Comparison of ENCODE assay signal across 10 mouse cellular contexts in genomic region chr16:57927816-57928215, GRCm38 (mm10).
DNase-seq lines count a peak whose midpoint lies in the region; ATAC-seq and TF ChIP-seq lines count a peak whose summit lies in the region.
"Had no signal": no experiment of that assay in that cellular context is flagged by ENCODE, and none has a peak within 500 bp of the region (broad histone marks: within the 10 kb centered on the region; RNA-seq: fewer than 3 reads in every experiment).

No protein-coding gene starts in this region.

- 60% methylated on average over 4 of the region's 4 CpGs for WGBS in embryonic facial prominence, embryonic 14.5 days
- WGBS in embryonic facial prominence, embryonic 10.5 days: 85% methylated on average over 4 of the region's 4 CpGs
- WGBS in heart, embryonic 15.5 days: 72% methylated on average over 4 of the region's 4 CpGs
- 92% methylated on average over 4 of the region's 4 CpGs for WGBS in thymus, adult 2 months

- H3K9me3 ChIP-seq in embryonic facial prominence, embryonic 14.5 days (ENCODE audit: control insufficient read depth, low read length): no peaks in the 10 kb centered on the region
- H3K9me3 ChIP-seq in embryonic facial prominence, embryonic 10.5 days: no peaks in the 10 kb centered on the region
- H3K9me3 ChIP-seq in heart, embryonic 15.5 days (replicated peaks): no peaks in the 10 kb centered on the region

- intact Hi-C loops in left cerebral cortex, postnatal 4 days (cut with DNase I): no loop called here
- intact Hi-C loops in left cerebral cortex, postnatal 25 days (cut with DNase I): no loop called here

- peak; percentile 27 for DNase-seq in embryonic facial prominence, embryonic 14.5 days (ENCODE audit: low spot score)
- DNase-seq in embryonic facial prominence, embryonic 10.5 days (ENCODE audit: low spot score): no peak
- DNase-seq in left cerebral cortex, postnatal 4 days: peak; percentile 61
- DNase-seq in left cerebral cortex, postnatal 25 days (ENCODE audit: low spot score in 2 of 2): no peak
- DNase-seq in cerebellum, postnatal 10 days: peak; percentile 71 to 79
- DNase-seq in T-cell, adult 2 months (ENCODE audit: low spot score): no peak
- no peak for DNase-seq in thymus, adult 2 months

- H3K27me3 ChIP-seq in embryonic facial prominence, embryonic 14.5 days (replicated peaks; ENCODE audit: control insufficient read depth, insufficient read depth, low read length): no peaks in the 10 kb centered on the region
- no peaks in the 10 kb centered on the region for H3K27me3 ChIP-seq in embryonic facial prominence, embryonic 10.5 days (replicated peaks; ENCODE audit: low read depth, poor library complexity, severe bottlenecking)
- no peaks in the 10 kb centered on the region for H3K27me3 ChIP-seq in heart, embryonic 15.5 days
- H3K27me3 ChIP-seq in thymus, adult 2 months (ENCODE audit: control insufficient read depth, insufficient read depth, low read length): no peaks in the 10 kb centered on the region

- TF ChIP-seq CTCF in thymus, adult 2 months (IDR thresholded peaks at IDR 0.05; ENCODE audit: borderline replicate concordance, control insufficient read depth, extremely low read depth, insufficient read depth, low read length, poor library complexity): no peak

- no peak for TF ChIP-seq POLR2A in thymus, adult 2 months (IDR thresholded peaks at IDR 0.05; ENCODE audit: control insufficient read depth, extremely low read depth, insufficient read depth, low read length, poor library complexity)

- no peaks in the 10 kb centered on the region for H3K4me1 ChIP-seq in embryonic facial prominence, embryonic 14.5 days (ENCODE audit: control insufficient read depth, insufficient read depth, low read length)
- no peaks in the 10 kb centered on the region for H3K4me1 ChIP-seq in embryonic facial prominence, embryonic 10.5 days
- H3K4me1 ChIP-seq in heart, embryonic 15.5 days (replicated peaks): 0 out of 2 replicates have a peak, but pooled peaks cover 4% of the 10 kb centered on the region
- H3K4me1 ChIP-seq in thymus, adult 2 months (replicated peaks; ENCODE audit: control insufficient read depth, insufficient read depth, low read length): no peaks in the 10 kb centered on the region

- H3K4me3 ChIP-seq in embryonic facial prominence, embryonic 14.5 days (ENCODE audit: low read depth, low read length): no peak overlapping the region
- H3K4me3 ChIP-seq in embryonic facial prominence, embryonic 10.5 days: no peak overlapping the region
- H3K4me3 ChIP-seq in heart, embryonic 15.5 days: no peak overlapping the region
- no peak overlapping the region for H3K4me3 ChIP-seq in thymus, adult 2 months (ENCODE audit: control insufficient read depth, insufficient read depth, low read length)

- ATAC-seq in embryonic facial prominence, embryonic 14.5 days (ENCODE audit: low read depth): no peak
- ATAC-seq in heart, embryonic 15.5 days (replicated peaks; ENCODE audit: insufficient number of reproducible peaks, insufficient read depth, low FRiP score, low read depth): 0 out of 2 replicates have a peak, but pooled peaks have one; percentile 18
- ATAC-seq: CD4-positive, CD25-positive, alpha-beta regulatory T cell, adult 4 months had no signal

- no peak overlapping the region for H3K4me2 ChIP-seq in embryonic facial prominence, embryonic 14.5 days (ENCODE audit: low read depth, low read length)
- H3K4me2 ChIP-seq in heart, embryonic 15.5 days: no peak overlapping the region

- no peak overlapping the region for H3K9ac ChIP-seq in embryonic facial prominence, embryonic 14.5 days (ENCODE audit: low read depth, low read length)
- H3K9ac ChIP-seq in heart, embryonic 15.5 days: no peak overlapping the region

- no peak overlapping the region for H3K27ac ChIP-seq in embryonic facial prominence, embryonic 14.5 days (replicated peaks; ENCODE audit: low read depth, low read length)
- no peak overlapping the region for H3K27ac ChIP-seq in embryonic facial prominence, embryonic 10.5 days (replicated peaks)
- no peak overlapping the region for H3K27ac ChIP-seq in heart, embryonic 15.5 days
- H3K27ac ChIP-seq in thymus, adult 2 months (ENCODE audit: control insufficient read depth, insufficient read depth, low read length): no peak overlapping the region
- H3K27ac ChIP-seq: macrophage had no signal

- no peaks in the 10 kb centered on the region for H3K36me3 ChIP-seq in embryonic facial prominence, embryonic 14.5 days (ENCODE audit: control insufficient read depth, insufficient read depth, low read length)
- H3K36me3 ChIP-seq in embryonic facial prominence, embryonic 10.5 days (replicated peaks): no peaks in the 10 kb centered on the region
- H3K36me3 ChIP-seq in heart, embryonic 15.5 days: no peaks in the 10 kb centered on the region
- no peaks in the 10 kb centered on the region for H3K36me3 ChIP-seq in thymus, adult 2 months (ENCODE audit: control insufficient read depth, insufficient read depth, low read length)

Comparison
In these comparisons a context has a peak if more than half of its experiments do, and no peak if none do; other contexts are left out.
1. DNase-seq: peak in embryonic facial prominence, embryonic 14.5 days (single experiment), left cerebral cortex, postnatal 4 days (single experiment) and cerebellum, postnatal 10 days (2 of 2); none in embryonic facial prominence, embryonic 10.5 days (single experiment), left cerebral cortex, postnatal 25 days (0 of 2), T-cell, adult 2 months (single experiment) and thymus, adult 2 months (single experiment).